Mouse (Mus musculus) brain, embryonic 14.5 days (tissue): ENCODE measurements around the gene Rtf2. TPM values are rescaled to one million over a fixed set of nuclear protein-coding genes. Genes with fewer than 3 reads are reported as not detected.
A peak's percentile ranks its signal among the peaks of the same experiment; 100 is the strongest.

Experiments used
- DNase-seq: peaks from one replicate; pipeline ENCODE4 v3.0.0-alpha.2; 2011; ENCODE audit warnings: low read depth
- CTCF ChIP-seq: fragments of 200-500 bp; IDR thresholded peaks from 2 replicates; pipeline ENCODE4 v1.5.1; 2012; ENCODE audit warnings: inconsistent platforms, mild to moderate bottlenecking, moderate library complexity, borderline replicate concordance; ENCODE audit not compliant: insufficient read depth, insufficient read length; ENCODE audit errors: extremely low read depth
- POLR2A ChIP-seq: fragments of 200-500 bp; IDR thresholded peaks from 2 replicates; pipeline ENCODE4 v1.6.1; 2012; ENCODE audit warnings: mild to moderate bottlenecking, inconsistent platforms, borderline replicate concordance; ENCODE audit not compliant: poor library complexity, insufficient read depth, insufficient read length, severe bottlenecking; ENCODE audit errors: extremely low read depth
- polyA plus RNA-seq: library from polyadenylated mRNA; depleted of rRNA; stranded (reverse); fragments of >200 nt; gene quantifications from 2 replicates; pipeline ENCODE4 v1.2.3, GENCODE M21; 2012

Rtf2 gene
- polyA plus RNA-seq, 1 experiment, result 66.5 TPM

DNA sequence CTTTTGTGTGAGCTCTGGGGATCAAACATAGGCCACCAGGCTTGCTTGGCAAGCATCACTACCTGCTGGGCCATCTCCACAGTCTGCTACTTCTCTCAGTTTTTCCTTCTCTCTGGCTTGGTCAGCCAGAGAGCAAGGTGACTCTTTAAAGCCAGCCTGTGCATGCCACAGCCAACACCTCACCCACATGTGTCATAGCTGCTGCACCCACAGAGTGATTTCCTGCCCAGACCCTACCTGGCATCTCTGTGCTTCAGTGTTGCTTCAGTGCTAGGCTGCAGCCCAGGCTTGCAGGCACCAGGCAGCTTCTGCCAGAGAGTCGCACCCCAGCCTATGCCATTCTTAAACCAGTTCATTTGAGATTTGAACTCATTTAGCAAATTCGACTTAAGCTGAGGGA lies 32.9 kb upstream of the Rtf2 start:
- TF ChIP-seq CTCF, result no peak
- no peak for TF ChIP-seq POLR2A
- no peak for DNase-seq

DNA sequence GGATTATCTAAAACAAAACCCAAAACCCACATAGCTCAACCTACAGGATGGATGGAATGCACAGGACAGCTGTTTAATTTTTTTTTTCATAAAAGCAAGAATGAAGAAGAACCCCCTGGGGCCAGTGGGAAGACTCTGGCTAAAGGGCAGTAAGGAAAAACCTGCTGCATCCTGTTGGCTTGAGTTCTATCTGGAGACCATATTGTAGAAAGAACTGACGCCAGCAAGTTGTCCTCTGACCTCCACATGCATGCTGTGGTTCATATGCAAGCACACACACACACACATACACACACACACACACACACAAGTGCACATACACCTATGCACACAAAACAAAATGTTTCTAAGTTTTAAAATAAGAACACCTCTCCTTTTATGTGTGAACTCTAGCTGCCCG lies 29.7 kb upstream of the Rtf2 start:
- TF ChIP-seq POLR2A (no peak), CTCF (no peak)
- DNase-seq, result no peak

DNA sequence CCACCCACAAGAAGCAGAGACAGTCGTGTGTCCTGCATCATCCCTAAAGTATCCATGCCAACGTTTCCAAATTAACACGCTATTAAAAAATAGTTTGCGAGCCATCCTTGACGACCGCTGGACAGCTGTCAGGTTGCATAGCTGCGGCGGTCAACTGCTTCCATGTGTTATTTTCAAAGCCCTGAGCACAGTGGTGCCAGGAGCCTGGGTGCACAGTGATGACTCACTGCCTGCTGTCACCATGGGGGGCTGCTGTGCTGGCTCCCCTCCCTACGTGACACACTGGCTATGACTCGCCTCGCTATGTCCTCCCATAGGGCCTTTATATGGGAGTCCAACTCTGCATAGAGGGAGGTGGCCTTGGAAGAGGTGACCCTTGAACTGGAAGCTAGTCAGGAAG lies 29.3 kb upstream of the Rtf2 start:
- no peak for DNase-seq
- no peak for TF ChIP-seq POLR2A
- TF ChIP-seq CTCF, result no peak

DNA sequence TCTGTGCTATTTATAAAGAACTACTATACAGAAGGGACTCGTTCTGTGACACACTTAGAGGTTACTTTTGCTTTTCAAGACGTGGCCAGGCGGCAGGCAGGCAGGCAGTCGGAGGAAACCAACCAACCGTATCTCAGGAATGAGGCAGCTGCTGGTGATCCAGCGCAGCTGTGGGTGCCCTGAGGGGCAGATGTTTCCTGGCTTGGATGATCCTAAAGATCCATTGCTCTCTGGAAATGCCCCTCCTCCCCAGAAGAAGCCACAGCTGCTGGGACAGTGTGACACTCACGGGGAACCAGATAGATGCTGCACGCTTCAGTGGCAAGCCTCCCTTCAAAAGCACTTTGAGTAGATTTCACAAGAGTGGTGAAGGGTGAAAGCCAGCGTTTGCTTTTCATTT lies 27.9 kb upstream of the Rtf2 start:
- TF ChIP-seq POLR2A (no peak), CTCF (no peak)
- peak; percentile 37 for DNase-seq

DNA sequence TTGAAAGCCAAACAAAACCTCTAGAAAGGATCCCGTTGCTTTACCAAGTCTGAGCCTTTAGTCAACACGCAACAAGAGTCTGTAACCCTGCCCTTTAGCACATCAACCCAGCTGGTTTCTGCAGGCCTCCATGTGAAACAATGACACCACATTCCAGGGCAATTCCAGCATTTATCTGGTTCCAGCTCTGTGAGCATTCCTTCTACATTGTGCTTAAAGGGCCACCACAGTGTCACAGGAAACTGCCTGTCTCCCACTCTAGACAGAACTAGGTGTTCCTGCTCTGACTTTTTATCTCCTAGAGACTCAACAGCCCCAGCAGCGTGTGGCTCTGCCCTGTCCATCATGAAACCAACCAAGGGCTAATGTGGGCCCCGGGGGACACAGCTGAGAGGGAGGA lies 27.1 kb upstream of the Rtf2 start:
- DNase-seq, result no peak
- TF ChIP-seq POLR2A (no peak), CTCF (no peak)

DNA sequence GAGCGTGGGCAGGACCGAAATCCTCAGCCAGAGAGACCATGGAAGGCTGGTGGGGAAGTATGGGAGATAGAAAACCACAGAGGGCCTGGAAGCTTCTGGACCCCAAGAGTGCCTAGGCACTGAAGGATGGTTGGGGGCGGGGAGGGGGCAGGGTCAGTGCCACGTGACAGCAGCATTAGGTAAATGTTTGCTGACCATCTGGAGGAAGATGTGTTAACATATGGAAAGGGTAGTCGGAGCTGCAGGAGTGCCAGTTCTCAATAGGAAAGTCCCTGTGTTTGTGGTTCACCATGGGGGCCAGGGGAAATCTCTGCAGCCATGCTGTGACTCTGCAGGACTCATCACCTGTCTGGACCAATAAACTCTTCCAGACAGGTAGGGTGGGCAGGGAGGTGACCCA lies 26.5 kb upstream of the Rtf2 start:
- TF ChIP-seq CTCF, result no peak
- no peak for TF ChIP-seq POLR2A
- no peak for DNase-seq

DNA sequence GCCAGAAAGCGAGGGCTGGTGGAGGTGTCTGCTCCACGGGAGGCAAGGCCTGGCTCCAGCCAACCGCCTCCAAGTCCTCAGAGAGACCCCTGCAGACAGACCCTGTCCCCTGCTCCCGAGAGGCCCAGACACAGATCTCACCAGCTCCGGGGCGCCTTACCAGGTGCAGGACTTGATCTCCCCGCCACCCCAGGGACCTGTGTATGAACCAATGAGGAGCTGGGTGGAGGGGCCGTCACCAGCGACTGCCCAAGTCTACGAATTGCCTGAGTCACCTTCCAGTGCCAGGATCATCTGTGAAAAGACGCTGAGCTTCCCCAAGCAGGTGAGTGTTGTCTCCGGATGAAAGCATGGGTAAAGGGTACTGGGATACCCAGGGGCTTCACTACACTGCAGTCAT lies 24.1 kb upstream of the Rtf2 start:
- DNase-seq, result no peak
- TF ChIP-seq POLR2A, result no peak
- TF ChIP-seq CTCF, result no peak

DNA sequence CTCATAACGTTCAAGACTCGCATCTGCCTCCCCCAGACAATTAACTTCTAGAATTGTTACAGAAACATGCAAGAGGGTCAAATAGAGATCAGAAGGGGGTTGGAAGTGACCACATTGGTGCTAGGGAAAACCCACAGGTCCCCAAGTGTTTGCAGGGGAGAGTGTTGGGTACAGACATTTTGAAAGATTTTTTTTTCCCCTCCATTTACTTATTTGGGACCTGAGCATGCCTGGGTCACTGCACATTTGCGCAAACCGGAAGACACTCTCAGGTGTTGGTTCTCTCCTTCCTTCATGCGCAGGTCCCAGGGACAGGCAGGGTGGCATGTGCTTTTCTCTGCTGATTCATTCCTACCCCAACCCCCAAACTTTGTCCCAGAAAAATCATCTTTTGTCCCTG lies 23.5 kb upstream of the Rtf2 start:
- TF ChIP-seq POLR2A (no peak), CTCF (no peak)

DNA sequence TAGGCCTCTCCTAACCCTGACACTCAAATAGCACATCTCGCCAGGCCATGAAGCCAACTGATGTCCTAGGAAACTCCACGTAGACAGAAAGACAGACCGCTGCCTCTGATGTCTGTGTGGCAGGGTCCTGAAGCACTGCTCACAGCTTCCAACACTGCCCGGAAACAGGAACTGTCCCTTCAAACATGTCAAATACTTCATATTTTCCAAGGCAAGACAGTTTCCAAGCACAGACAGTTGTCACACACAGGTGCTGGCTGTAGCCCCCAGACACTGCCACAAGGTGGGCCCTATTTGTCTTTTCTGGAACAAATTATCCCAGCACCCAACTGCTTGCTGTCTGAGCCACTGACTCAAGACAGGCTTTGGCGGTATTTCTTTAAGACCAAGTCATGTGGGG lies 22.1 kb upstream of the Rtf2 start:
- DNase-seq, result no peak
- TF ChIP-seq POLR2A (no peak), CTCF (no peak)

More for the DNA sequence above, 23.5 kb upstream of the Rtf2 start:
- DNase-seq, result no peak

DNA sequence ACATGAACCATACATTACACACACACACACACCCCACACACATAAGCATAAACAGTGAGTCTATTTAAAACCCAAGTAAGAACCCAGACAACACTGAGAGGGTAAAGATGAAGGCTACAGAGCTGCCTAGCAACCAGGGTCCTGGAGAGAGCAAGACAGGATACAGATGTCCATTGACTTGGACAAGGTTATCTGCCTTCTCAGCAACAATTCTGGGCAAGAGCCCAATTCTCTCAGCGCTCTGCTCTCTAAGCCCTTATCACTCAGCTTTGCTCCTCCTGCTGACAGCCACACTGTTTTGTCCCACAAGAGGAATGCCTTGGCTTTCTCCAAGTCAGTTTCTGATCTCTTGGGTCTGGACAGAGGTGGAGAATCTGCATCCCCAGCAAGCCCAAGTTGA lies 9.7 kb upstream of the Rtf2 start:
- no peak for DNase-seq
- no peak for TF ChIP-seq POLR2A
- TF ChIP-seq CTCF, result no peak

DNA sequence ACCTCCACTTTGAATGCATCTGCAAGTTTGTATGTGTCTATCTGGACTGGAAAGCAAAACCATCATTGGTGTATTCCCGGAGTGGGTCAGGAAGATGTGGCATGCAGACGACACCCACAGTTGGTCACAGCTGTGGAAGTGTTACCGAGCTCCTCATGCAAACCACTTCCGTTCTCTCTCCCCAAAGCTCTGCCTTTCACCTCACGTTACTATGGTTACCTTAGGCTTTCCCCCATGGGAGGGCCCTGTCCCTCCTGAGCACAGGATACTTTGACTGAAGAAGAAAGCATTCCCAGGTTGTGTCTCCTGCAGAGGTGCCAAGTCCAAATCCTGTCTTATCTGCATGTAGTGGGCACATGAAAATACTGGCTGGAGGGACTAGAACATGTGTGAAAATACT lies 6.6 kb upstream of the Rtf2 start:
- TF ChIP-seq CTCF (no peak), POLR2A (no peak)
- DNase-seq, result no peak

DNA sequence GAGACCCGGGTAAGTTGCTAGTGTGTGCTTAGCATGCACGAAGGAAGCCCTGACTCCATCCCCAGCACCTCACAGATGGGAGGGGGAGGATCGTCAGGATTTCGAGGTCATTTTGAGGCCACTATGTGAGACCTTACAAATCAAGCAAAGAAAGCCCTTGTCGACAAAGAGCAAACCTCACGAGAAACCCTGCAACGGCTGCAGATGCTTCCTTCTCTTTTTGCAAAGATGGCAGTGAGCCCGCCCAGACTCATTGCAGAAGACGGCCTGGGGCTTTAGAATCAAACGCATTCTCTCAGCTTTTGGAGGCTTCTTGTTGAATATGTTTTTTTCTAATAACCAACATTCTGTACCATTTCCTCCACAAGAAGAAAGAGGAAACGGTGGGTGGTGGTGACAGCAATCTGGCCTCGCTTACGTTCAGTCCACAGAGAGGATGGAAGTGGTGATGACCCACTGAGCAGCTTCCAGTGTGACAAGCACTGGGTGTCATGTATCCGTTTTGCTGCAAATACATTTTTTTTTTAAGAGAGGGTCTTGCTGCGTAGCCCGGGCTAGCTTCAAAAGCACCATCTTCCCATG lies 2.9 kb upstream of the Rtf2 start:
- no peak for DNase-seq
- TF ChIP-seq CTCF, result no peak
- no peak for TF ChIP-seq POLR2A

DNA sequence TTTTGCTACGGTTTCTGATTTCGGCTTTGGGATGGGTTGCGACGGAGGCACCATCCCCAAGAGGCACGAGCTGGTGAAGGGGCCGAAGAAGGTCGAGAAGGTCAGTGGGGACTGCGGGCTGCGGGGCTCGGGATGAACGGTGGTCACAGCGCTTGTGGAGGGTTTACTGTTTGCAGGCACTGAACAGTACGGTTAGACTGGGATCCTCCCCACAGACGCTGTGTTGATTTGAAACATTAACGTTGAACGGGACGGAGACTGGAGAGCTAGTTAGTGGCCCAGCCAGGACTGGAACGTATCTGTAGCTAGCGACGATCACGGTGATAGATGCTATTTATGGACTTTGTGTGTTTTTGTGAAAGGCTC lies 267 bp downstream of the Rtf2 start:
- no peak for TF ChIP-seq CTCF
- no peak for TF ChIP-seq POLR2A
- DNase-seq, result no peak

DNA sequence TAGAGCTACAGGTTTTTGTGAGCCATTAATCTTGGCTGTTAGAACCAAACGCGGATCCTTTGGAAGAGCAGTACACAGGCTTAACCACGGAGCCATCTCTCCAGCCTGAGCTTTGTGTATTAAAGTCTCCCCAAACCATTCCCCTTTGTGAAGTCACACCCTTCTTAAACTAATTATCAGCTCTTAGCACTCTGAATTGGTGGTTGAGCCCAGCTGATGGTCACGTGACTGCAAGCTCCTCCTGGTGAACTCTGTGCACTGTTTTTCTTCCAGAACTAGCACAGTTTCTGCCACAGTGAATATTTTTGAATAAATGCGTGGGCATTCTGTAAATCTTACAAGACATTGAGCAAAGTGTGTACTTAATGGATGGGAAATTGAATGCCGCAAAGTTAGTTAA lies 820 bp downstream of the Rtf2 start:
- peak; percentile 3 for DNase-seq
- TF ChIP-seq CTCF (no peak), POLR2A (no peak)

DNA sequence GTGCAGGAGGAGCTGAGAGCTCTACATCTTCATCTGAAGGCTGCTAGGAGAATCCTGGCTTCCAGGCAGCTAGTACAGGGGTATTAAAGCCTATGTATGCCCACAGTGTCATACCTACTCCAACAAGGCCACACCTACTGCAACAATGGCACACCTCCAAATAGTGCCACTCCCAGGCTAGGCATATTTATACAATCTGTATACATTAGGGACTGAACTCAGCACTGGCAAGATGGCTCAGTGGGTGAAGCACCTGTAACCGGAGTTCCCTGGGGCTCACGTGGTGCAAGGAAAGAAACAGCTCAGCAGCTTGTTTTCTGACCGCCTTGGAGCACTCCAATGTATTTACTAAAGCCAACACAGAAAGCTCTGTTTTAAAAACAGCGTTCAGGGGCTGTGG lies 5.3 kb downstream of the Rtf2 start:
- no peak for DNase-seq
- no peak for TF ChIP-seq POLR2A
- no peak for TF ChIP-seq CTCF
